Mouse (Mus musculus) fibroblast of lung, adult 2 months (primary cell): Measurements from ENCODE around the gene Sit1.

Experiments used
- DNase-seq: peaks from one replicate; pipeline ENCODE4 v3.0.0-alpha.2; 2011; ENCODE audit warnings: low read depth

Gene Sit1

DNA sequence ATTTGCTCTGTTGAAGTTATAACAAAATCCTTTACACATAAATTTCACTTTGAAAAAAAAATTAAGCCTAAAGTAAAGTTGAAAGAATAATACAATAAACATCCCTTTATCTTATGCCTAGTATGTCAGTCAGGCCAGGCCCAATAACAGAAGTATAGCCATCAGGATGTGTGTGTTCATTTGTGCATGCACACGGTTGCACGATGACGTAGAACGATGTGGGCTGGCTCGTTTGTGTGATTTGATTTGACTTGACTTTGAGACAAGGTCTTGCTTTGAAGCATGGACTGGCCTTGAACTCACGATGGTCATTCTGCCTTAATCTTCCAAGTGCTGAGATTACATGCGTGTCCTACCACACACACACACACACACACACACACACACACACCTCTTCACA, 16.7 kb downstream of the Sit1 start:
- no peak for DNase-seq

- DNase-seq, result no peak
These were observed 17.6 kb downstream of the Sit1 start for GRCm38 (mm10) chr4:43465935-43466334.

DNA sequence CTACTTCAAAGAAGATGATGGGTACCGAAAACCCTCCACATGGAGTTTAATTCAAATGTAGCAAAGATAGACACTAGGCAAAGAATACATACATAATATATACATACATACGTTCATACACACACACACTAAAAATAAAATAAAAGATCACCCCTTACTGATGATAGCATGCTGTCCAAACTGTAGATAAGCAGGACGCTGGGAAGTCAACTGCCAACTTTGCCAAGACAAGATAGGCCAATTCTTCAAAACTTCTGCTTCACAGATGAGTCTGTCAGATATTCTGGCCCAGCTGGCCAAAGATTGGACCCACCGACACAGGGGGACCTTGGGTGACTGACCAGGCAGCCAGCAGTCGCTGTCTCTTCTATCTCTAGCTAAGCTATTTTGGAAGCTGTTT, 20.4 kb downstream of the Sit1 start:
- DNase-seq, result no peak

DNA sequence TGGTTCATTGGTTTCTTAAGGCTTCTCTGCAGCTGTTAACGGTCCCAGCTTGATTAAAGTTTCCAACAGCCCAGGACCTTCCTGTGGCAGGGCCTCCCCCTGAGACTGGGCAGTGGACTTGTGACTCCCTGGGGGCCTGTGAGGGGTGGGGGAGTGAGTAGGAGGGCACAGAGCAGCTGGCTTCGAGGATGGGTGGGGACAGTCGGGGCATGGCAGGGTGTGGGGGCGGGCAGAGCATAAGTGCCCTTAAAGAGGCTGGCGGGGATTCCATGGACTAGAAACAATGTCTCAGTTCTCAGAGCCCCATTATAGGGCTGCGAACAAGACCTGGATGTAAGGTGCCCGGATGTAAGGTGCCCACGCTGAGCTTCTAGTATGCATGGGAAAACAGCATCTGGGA, 26.4 kb downstream of the Sit1 start:
- no peak for DNase-seq

- DNase-seq, result no peak
These were observed 27.1 kb downstream of the Sit1 start for GRCm38 (mm10) chr4:43456470-43456869.

DNA sequence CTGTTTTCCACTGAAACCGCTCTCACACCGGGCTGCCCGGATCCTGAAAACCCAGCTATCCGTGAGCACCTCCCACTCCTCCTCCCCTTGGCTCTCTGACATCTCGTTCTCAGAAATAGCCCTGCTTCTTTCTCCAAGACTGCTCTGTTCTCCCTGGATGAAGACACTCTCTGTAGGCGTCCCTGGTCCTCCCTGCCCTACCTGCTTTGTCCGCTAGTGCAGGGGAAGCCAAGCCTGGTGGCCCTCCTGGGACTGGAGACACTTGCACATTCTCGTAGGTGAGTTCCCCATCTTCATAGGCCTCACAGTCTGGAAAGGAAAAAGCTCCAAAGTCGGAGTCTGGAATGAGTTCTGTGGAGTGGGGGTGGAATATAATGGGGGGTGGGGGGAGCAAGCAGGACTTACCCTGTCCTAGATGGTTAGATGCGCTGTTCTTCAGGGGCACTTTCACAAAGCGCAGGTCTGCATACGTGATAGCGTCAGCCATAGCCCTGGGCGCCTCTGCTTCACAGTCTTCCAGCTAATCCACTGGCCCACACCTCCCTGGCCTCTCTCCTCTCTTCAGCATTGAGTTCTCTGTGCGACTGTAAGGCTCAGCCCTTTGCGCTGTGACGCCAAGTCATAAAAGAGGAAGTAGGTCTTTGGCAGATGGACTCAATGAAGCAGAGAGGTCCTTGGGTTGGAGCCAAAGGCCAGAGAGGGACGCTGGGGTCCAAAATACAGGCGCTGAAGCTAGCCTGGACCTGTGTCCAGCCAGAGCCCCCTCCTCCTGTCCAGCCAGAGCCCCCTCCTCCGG, 29.3 kb downstream of the Sit1 start, which contains the start of gene Cd72:
TSS of gene Cd72 (minus strand) at position 588 of the 796 bp plus-strand sequence.
- DNase-seq, result no peak

DNA sequence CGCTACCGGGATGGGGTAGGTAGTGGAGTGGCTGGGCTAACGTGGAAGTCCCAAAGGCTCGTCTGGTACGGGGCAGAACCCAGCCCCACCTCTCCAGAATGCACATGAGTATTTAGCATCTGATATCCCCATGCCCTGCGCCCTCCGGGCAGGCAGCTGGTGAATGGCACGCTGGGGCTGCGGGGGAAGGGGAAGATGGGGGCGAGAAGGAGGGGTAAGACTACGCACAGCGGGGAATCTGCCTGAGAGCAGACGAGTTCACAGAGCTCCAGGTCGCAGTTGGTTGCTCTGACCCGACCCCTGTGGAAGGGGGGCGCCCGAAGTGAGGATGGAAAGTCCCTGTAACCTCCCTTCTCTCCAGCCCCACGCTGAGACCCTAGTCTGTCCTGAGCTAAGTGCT, 30.1 kb downstream of the Sit1 start:
- no peak for DNase-seq

DNA sequence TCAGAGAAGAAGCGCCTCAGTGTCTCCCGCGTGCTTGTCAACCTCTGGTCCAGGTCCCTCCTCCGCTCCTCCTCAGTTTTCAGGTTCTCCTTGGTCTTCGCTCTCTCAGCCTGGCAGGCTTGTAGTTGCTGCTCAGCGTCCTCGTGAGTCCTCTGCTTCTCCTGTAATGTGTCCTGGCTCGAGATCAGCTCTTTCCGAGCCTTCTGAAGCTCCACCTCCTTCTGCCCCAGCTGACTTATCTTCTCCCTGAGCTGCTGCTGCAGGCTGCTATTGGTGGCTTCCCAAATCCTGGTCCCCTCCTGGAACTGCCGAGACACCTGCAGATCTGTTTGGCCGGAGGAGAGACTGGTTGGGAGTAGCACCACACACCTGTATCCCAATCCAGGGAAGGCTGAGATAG, 31.2 kb downstream of the Sit1 start:
- DNase-seq, result no peak

DNA sequence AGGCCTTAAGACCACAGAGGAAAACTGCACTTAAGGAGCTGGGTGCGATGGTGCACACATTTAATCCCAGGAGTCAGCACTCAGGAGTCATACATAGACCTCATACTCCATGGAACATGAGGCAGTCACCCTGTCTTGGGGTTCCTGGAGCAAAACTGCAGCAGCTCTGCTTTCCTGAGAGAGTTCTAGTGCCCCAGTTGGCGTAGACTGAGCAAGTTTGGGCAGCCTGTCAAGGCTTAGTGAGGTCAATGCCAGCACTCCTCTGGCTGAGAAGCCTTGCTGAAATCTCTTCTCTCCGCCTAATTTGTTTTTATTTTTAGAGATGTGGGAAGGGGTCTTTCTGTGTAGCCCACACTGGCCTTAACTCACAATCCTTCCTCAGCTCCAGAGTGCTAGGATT, 35.0 kb downstream of the Sit1 start:
- no peak for DNase-seq

DNA sequence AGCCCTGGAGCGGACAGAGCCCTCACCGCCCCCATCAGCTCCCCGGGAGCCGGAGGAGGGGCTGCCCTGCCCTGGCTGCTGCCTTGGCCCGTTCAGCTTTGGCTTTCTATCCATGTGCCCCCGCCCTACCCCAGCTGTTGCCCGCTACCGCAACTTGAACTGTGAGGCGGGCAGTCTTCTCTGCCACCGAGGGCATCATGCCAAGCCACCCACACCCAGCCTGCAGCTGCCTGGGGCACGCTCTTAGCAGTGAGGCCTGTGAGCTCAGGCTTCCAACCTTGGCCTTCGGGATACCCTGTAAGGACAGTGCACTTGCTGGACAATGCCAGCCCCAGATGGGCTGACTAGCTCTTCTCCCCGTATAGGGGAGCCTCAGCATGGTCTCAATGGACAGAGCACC, 36.3 kb downstream of the Sit1 start:
- no peak for DNase-seq

DNA sequence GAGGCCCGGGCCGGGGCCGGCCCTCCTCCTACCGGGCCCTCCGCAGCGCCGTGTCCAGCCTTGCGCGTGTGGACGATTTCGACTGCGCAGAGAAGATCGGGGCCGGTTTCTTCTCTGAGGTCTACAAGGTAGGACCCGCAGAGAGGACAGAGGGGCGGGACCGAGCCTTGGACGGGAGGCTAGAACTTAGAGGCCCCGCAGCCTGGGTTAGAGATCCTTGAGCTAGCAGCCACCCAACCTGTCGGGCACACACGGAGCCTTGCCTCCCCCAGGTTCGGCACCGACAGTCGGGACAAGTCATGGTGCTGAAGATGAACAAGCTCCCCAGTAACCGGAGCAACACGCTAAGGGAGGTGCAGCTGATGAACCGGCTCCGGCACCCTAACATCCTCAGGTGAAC, 40.0 kb downstream of the Sit1 start:
- no peak for DNase-seq

- DNase-seq, result no peak
These were observed 40.8 kb downstream of the Sit1 start for GRCm38 (mm10) chr4:43442456-43443361.

DNA sequence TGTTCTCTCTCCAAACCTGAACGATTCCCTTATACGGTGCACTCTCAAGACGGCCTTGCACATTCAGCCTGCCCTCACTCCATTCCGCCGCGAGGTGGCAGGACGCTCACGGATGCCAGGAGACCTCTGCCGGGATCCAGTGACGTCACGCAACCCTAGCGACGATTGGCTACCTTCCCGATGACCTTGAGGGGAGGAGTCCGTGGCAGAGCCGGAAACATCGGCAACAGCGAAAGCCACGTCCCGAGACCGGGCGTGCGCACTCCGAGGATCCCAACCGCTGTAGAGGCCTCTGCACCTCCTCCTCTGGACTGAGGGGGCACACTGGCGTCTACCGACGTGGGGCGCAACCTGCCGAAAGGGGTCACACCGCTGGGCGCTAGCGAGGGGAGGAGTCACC, 41.5 kb downstream of the Sit1 start:
- DNase-seq, result peak; percentile 99

DNA sequence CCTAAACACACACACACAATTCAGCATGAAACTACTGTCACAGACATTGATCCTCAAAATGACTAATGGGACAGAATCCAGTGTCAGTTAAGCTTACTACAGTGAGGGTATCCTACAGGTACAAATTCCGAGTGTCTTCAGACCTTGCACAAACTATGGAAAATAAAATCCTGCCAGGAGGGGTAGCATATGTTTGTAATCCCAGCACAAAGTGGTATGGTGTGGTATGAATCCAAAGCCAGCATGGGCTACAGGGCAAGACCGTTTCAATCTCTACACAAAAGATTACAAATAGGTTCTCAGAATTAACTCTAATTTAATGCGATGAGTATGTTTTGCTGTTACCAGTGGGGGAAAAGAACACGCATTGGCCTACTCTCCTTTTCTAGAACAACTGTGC, 41.9 kb downstream of the Sit1 start, which contains the start of gene Tesk1:
TSS of gene Tesk1 (plus strand) at position 301 of the 400 bp plus-strand sequence.
- DNase-seq, result no peak

DNA sequence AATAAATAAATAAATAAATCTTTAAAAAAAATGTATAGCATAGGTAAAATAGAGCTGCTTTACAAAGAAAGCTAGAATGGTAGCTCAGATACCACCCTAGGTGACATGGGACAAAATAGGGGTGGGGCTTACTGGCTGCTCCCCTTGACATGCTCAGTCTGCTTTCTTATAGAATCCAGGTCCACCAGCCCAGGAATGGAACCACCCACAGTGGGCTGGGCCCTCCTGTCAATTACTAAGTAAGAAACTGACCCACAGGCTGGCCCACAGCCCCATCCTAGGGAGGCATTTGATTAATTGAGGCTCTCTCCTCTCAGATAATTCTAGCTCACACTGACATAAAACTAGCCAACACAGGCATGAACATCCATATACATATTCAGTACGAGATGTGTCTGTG, 50.7 kb downstream of the Sit1 start:
- DNase-seq, result no peak
